ENCODE assay signal across 8 mouse cellular contexts in the genomic region with DNA sequence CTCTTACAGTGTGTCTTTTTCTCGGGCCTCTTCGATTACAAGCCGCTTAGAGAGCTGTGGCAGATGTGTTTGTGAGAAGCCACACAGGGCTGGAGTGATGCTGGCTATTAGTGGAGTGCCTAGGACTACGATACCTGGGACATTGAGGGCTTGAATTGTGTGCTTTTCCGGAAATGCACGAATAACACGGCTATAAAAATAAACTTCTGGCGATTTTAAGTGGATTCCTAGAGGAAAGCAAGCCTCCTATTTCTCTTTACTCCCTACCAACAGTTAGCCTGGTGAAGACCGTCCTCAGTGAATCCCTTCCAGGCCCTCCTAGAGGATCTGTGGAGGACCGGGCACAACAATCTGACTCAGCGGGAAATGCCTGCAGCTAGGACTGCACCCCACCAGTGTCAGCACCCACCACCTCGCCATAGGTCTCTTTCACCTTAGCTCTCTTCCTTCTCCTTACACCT.
DNase-seq lines count a peak whose midpoint lies in the region; ATAC-seq lines count a peak whose summit lies in the region.

No protein-coding gene starts in this region.

- H3K27ac ChIP-seq in embryonic facial prominence, embryonic 13.5 days = peak overlapping the region; percentile 97
- peak overlapping the region; percentile 85 for H3K27ac ChIP-seq in intestine, embryonic 15.5 days
- H3K27ac ChIP-seq in macrophage = peak overlapping the region; percentile 74

- H3K4me3 ChIP-seq in embryonic facial prominence, embryonic 13.5 days = peak overlapping the region; percentile 38
- peak overlapping the region; percentile 29 for H3K4me3 ChIP-seq in intestine, embryonic 15.5 days (replicated peaks)
- peak overlapping the region; percentile 9; the same call in 1 of the 2 replicates for H3K4me3 ChIP-seq in macrophage (ENCODE audit: inconsistent target)

- peak overlapping the region; percentile 65 for H3K4me2 ChIP-seq in embryonic facial prominence, embryonic 13.5 days
- peak overlapping the region; percentile 74 for H3K4me2 ChIP-seq in intestine, embryonic 15.5 days (replicated peaks)

- H3K79me2 ChIP-seq in macrophage (ENCODE audit: inconsistent target) = no peaks in the 10 kb centered on the region

- ATAC-seq in embryonic facial prominence, embryonic 13.5 days (ENCODE audit: insufficient number of reproducible peaks, insufficient read depth, low FRiP score, low TSS enrichment, low read depth) = no peak
- ATAC-seq in intestine, embryonic 15.5 days = peak; percentile 14; the same call in 1 of the 2 replicates

- peak; percentile 14 to 65 for DNase-seq in heart, adult 18-20 months
- no peak for DNase-seq in heart, adult 8-10 months (ENCODE audit: low spot score)
- DNase-seq in ovary, adult 18-20 months (ENCODE audit: low spot score) = no peak
- no peak for DNase-seq in left cerebral cortex, adult 18-20 months (ENCODE audit: low spot score in 2 of 2)
- DNase-seq in cerebellum, adult 8-10 months = no peak

- H3K4me1 ChIP-seq in embryonic facial prominence, embryonic 13.5 days = peaks cover 48% of the 10 kb centered on the region
- H3K4me1 ChIP-seq in intestine, embryonic 15.5 days (replicated peaks) = peaks cover 20% of the 10 kb centered on the region

- H3K9me3 ChIP-seq in embryonic facial prominence, embryonic 13.5 days = no peaks in the 10 kb centered on the region
- H3K9me3 ChIP-seq in intestine, embryonic 15.5 days = no peaks in the 10 kb centered on the region

- H3K36me3 ChIP-seq in embryonic facial prominence, embryonic 13.5 days = no peaks in the 10 kb centered on the region
- H3K36me3 ChIP-seq in intestine, embryonic 15.5 days = no peaks in the 10 kb centered on the region
- no peaks in the 10 kb centered on the region for H3K36me3 ChIP-seq in macrophage (ENCODE audit: inconsistent target)

- peak overlapping the region; percentile 72 for H3K9ac ChIP-seq in embryonic facial prominence, embryonic 13.5 days
- H3K9ac ChIP-seq in intestine, embryonic 15.5 days = peak overlapping the region; percentile 47

- 3% methylated on average over 12 of the region's 12 CpGs for WGBS in embryonic facial prominence, embryonic 13.5 days
- 4% methylated on average over 12 of the region's 12 CpGs for WGBS in intestine, embryonic 15.5 days
- 7% methylated on average over 12 of the region's 12 CpGs for WGBS in macrophage (ENCODE audit: missing documents)

- peaks cover 36% of the 10 kb centered on the region for H3K27me3 ChIP-seq in embryonic facial prominence, embryonic 13.5 days
- peaks cover 26% of the 10 kb centered on the region for H3K27me3 ChIP-seq in intestine, embryonic 15.5 days (replicated peaks)

Comparison
In these comparisons a context has a peak if more than half of its experiments do, and no peak if none do; other contexts are left out.
1. DNase-seq: peak in heart, adult 18-20 months (2 of 2); none in heart, adult 8-10 months (single experiment), ovary, adult 18-20 months (single experiment), left cerebral cortex, adult 18-20 months (0 of 2) and cerebellum, adult 8-10 months (single experiment).
2. Peak in every context shown above with its lines, with median percentiles within 50 percentile points of each other: H3K27ac ChIP-seq and H3K4me3 ChIP-seq.